Mouse (Mus musculus): ENCODE data around the gene Spryd3. TPM values are rescaled to one million over a fixed set of nuclear protein-coding genes. Genes with fewer than 3 reads are reported as not detected.

Spryd3 gene
- total and polyA plus RNA-seq, 3 experiments = 29.3 to 35.4 TPM; not detected in 1

GRCm38 (mm10) chr15:102150301-102151135, 14.5 kb upstream of the Spryd3 start, which contains the start of gene Soat2:
Soat2 (plus strand) TSS chr15:102150526.
- Histone ChIP-seq H3K36me3 (ENCODE audit: control insufficient read depth in 1 of 2, insufficient read depth in 2 of 2, low read length in 2 of 2) (peaks cover 7 to 18% of the 10 kb centered on the region in 2 experiments), H3K9me3 (replicated peaks; ENCODE audit: insufficient read depth, low read length) (no peaks in the 10 kb centered on the region), H3K27me3 (ENCODE audit: control insufficient read depth in 1 of 2, insufficient read depth in 2 of 2, low read length in 2 of 2) (no peaks in the 10 kb centered on the region), H3K4me3 (ENCODE audit: control insufficient read depth in 1 of 2, insufficient read depth in 1 of 2, low read depth in 2 of 2, low read length in 2 of 2) (peak within 1 kb of the TSS; percentile 60 to 76), H3K27ac (ENCODE audit: control insufficient read depth, low read depth, low read length) (peak within 1 kb of the TSS; percentile 93), H3K4me1 (ENCODE audit: control insufficient read depth in 1 of 2, insufficient read depth in 2 of 2, low read length in 2 of 2) (peaks cover 13 to 17% of the 10 kb centered on the region in 2 experiments), H3K9ac (ENCODE audit: control insufficient read depth, low read depth, low read length, poor library complexity, severe bottlenecking) (peak within 1 kb of the TSS; percentile 82), H3K79me2 (ENCODE audit: control insufficient read depth, insufficient read depth, low read length, poor library complexity) (peaks cover 13% of the 10 kb centered on the region)
- TF ChIP-seq EP300 (IDR thresholded peaks at IDR 0.05; ENCODE audit: low read depth in 1 of 2, low read length in 2 of 2) (peak; percentile 72 to 79), HCFC1 (IDR thresholded peaks at IDR 0.05; ENCODE audit: low read depth, low read length) (peak; percentile 76), SIN3A (IDR thresholded peaks at IDR 0.05; ENCODE audit: low read length) (peak; percentile 90), ZC3H11A (IDR thresholded peaks at IDR 0.05; ENCODE audit: low read depth, low read length) (no peak), E2F4 (IDR thresholded peaks at IDR 0.05; ENCODE audit: borderline replicate concordance, low read depth, low read length) (no peak), MYC (IDR thresholded peaks at IDR 0.05; ENCODE audit: low read depth, low read length) (peak; percentile 99), MAZ (IDR thresholded peaks at IDR 0.05; ENCODE audit: low read depth, low read length) (peak; percentile 16; the same call in 1 of the 2 replicates), USF1 (IDR thresholded peaks at IDR 0.05; ENCODE audit: low read depth, low read length) (peak; percentile 5; the same call in 1 of the 2 replicates), ZMIZ1 (IDR thresholded peaks at IDR 0.05; ENCODE audit: low read depth, low read length) (peak; percentile 86), UBTF (IDR thresholded peaks at IDR 0.05; ENCODE audit: borderline replicate concordance, insufficient read depth, low read depth, low read length) (peak; percentile 32; the same call in 1 of the 2 replicates), CTCF (IDR thresholded peaks at IDR 0.05 in 2 of 3, conservative IDR thresholded peaks at IDR 0.05 in 1 of 3; ENCODE audit: control insufficient read depth in 1 of 3, insufficient read depth in 1 of 3, low read depth in 2 of 3, low read length in 3 of 3, poor library complexity in 1 of 3, severe bottlenecking in 1 of 3) (no peak), RCOR1 (IDR thresholded peaks at IDR 0.05; ENCODE audit: low read depth, low read length) (peak; percentile 78), CHD1 (IDR thresholded peaks at IDR 0.05; ENCODE audit: low read depth, low read length) (peak; percentile 93), ZNF384 (IDR thresholded peaks at IDR 0.05; ENCODE audit: low read depth, low read length) (no peak), TBP (IDR thresholded peaks at IDR 0.05; ENCODE audit: low read depth, low read length) (peak; percentile 92), TAL1 (IDR thresholded peaks at IDR 0.05; ENCODE audit: low read length) (peak; percentile 42; the same call in 1 of the 2 replicates), CHD2 (IDR thresholded peaks at IDR 0.05; ENCODE audit: low read length) (no peak; the same call in none of the 2 replicates), USF2 (IDR thresholded peaks at IDR 0.05; ENCODE audit: borderline replicate concordance in 1 of 2, insufficient read depth in 1 of 2, low read depth in 1 of 2, low read length in 2 of 2) (no peak), GATA1 (IDR thresholded peaks at IDR 0.05; ENCODE audit: low read depth, low read length) (peak; percentile 84), ZKSCAN1 (IDR thresholded peaks at IDR 0.05; ENCODE audit: low read depth, low read length) (no peak), GABPA (IDR thresholded peaks at IDR 0.05; ENCODE audit: low read depth, low read length) (no peak), POLR2AphosphoS5 (IDR thresholded peaks at IDR 0.05; ENCODE audit: borderline replicate concordance, low read depth, low read length) (peak; percentile 84; the same call in 1 of the 2 replicates), ELF1 (IDR thresholded peaks at IDR 0.05; ENCODE audit: low read depth, low read length) (peak; percentile 93), POLR2AphosphoS2 (IDR thresholded peaks at IDR 0.05; ENCODE audit: low read length) (peak; percentile 96; the same call in 1 of the 2 replicates), TCF12 (IDR thresholded peaks at IDR 0.05; ENCODE audit: low read depth, low read length) (peak; percentile 75), ETS1 (IDR thresholded peaks at IDR 0.05; ENCODE audit: low read depth, low read length) (peak; percentile 68), KAT2A (conservative IDR thresholded peaks at IDR 0.05; ENCODE audit: low read depth, low read length) (peak; percentile 71), NELFE (IDR thresholded peaks at IDR 0.05; ENCODE audit: low read depth, low read length) (peak; percentile 83), JUND (IDR thresholded peaks at IDR 0.05; ENCODE audit: low read depth, low read length) (peak; percentile 75; the same call in 1 of the 2 replicates), POLR2A (IDR thresholded peaks at IDR 0.05; ENCODE audit: control insufficient read depth in 1 of 2, insufficient read depth in 1 of 2, low read depth in 1 of 2, low read length in 2 of 2, poor library complexity in 1 of 2) (peak; percentile 35 to 96; a peak in 3 of 4 replicates), MXI1 (IDR thresholded peaks at IDR 0.05; ENCODE audit: low read depth, low read length) (peak; percentile 94), RAD21 (IDR thresholded peaks at IDR 0.05; ENCODE audit: low read depth, low read length) (no peak), NRF1 (IDR thresholded peaks at IDR 0.05; ENCODE audit: insufficient read depth, low read depth, low read length, poor library complexity, severe bottlenecking) (no peak), MEF2A (IDR thresholded peaks at IDR 0.05; ENCODE audit: extremely low read depth, insufficient replicate concordance, low read depth, low read length, poor library complexity, severe bottlenecking) (no peak), MAX (IDR thresholded peaks at IDR 0.05; ENCODE audit: low read length) (peak; percentile 95)
- peak; percentile 97 for DNase-seq (ENCODE audit: low read depth, low spot score)
